Mouse (Mus musculus): Measurements from ENCODE around the gene Ces2a. TPM values are rescaled to one million over a fixed set of nuclear protein-coding genes. Genes with fewer than 3 reads are reported as not detected.

The Ces2a gene
- 22.7 and 28.4 TPM in 2 replicates for polyA plus RNA-seq (2015; fragmentation: Nextera tagmentation; extraction: Ambion mirVana)

DNA sequence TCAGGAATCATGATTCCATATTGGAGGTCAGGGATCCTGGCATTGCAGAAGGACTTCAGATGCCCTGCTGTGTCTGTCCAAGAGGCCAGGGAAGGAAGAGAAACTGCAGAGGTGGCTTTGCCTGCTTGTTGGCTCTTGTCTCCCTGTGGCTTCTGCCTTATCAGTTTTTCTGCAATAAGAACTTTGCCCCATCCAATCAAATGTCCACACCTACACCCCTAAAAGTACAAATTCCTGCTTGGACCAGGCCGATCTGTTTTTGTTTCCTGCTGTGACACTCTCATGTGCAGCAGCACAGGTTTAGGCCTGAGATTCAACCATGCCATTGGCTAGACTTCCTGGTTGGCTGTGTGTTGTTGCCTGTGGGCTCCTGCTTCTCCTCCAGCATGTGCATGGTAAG lies at the start of gene Ces2a:
TSS of gene Ces2a (plus strand) at position 251 of the 400 bp plus-strand sequence.
- no peak within 1 kb of the TSS; the same call in 1 of the 2 replicates for H3K4me3 ChIP-seq (replicated peaks)
- 0 out of 2 replicates have a peak within 1 kb of the TSS, but pooled peaks have one; percentile 38 for H3K27ac ChIP-seq (replicated peaks)
- 45% methylated on average over 1 of the region's 1 CpGs for WGBS (ENCODE audit: insufficient replicate concordance)

DNA sequence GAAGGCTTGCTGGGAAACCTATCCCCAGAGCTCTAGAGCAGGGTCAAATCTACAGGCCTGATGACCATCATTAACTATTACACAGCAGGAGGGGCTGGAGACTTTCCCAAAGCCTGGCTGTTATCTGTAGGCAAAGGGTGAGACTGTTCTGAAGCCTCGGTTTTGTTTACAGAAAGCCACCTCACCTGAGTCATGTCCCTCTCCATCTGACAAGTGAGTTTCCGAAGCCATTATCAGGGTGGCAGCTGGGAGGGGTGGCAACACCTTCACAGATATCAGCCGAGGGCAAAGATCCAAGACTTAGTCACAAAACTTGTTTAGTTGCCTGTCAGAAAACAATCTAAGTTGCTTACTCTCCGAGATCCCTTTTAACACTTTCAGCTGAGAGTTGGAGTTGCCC lies 45.4 kb upstream of the Ces2a start:
- Histone ChIP-seq H3K4me3 (replicated peaks) (no peak overlapping the region), H3K4me2 (no peak overlapping the region), H3K27me3 (no peaks in the 10 kb centered on the region), H3K4me1 (replicated peaks) (no peaks in the 10 kb centered on the region), H3K36me3 (replicated peaks) (no peaks in the 10 kb centered on the region), H3K9ac (no peak overlapping the region), H3K27ac (replicated peaks) (no peak overlapping the region), H3K9me3 (replicated peaks) (no peaks in the 10 kb centered on the region)
- 41% methylated on average over 4 of the region's 4 CpGs for WGBS (ENCODE audit: insufficient replicate concordance)
- no peak for ATAC-seq (ENCODE audit: insufficient read depth)

More for the DNA sequence above, at the start of gene Ces2a:
- ATAC-seq (ENCODE audit: insufficient read depth): peak; percentile 24; the same call in 1 of the 2 replicates
- no peaks in the 10 kb centered on the region for H3K27me3 ChIP-seq
- H3K4me2 ChIP-seq: peak within 1 kb of the TSS; percentile 30
- no peak within 1 kb of the TSS for H3K9ac ChIP-seq
- H3K9me3 ChIP-seq (replicated peaks): no peaks in the 10 kb centered on the region
- H3K4me1 ChIP-seq (replicated peaks): no peaks in the 10 kb centered on the region
- no peaks in the 10 kb centered on the region for H3K36me3 ChIP-seq (replicated peaks)

- WGBS (ENCODE audit: insufficient replicate concordance): 67% methylated on average over 2 of the region's 2 CpGs
- ATAC-seq (ENCODE audit: insufficient read depth): no peak
- Histone ChIP-seq H3K9ac (no peak overlapping the region), H3K36me3 (replicated peaks) (no peaks in the 10 kb centered on the region), H3K4me1 (replicated peaks) (no peaks in the 10 kb centered on the region), H3K9me3 (replicated peaks) (no peaks in the 10 kb centered on the region), H3K27me3 (no peaks in the 10 kb centered on the region), H3K4me2 (no peak overlapping the region), H3K4me3 (replicated peaks) (no peak overlapping the region), H3K27ac (replicated peaks) (no peak overlapping the region)
Measured at GRCm38 (mm10) chr8:104698556-104698955, 35.2 kb upstream of the Ces2a start.

- no peaks in the 10 kb centered on the region for H3K36me3 ChIP-seq (replicated peaks)
- H3K4me3 ChIP-seq (replicated peaks): no peak overlapping the region
- 45% methylated on average over 2 of the region's 2 CpGs for WGBS (ENCODE audit: insufficient replicate concordance)
- no peak overlapping the region for H3K27ac ChIP-seq (replicated peaks)
- ATAC-seq (ENCODE audit: insufficient read depth): no peak
- H3K4me2 ChIP-seq: no peak overlapping the region
- H3K9me3 ChIP-seq (replicated peaks): no peaks in the 10 kb centered on the region
- no peak overlapping the region for H3K9ac ChIP-seq
- no peaks in the 10 kb centered on the region for H3K4me1 ChIP-seq (replicated peaks)
- H3K27me3 ChIP-seq: no peaks in the 10 kb centered on the region
Measured at GRCm38 (mm10) chr8:104701900-104702299, 31.9 kb upstream of the Ces2a start.

GRCm38 (mm10) chr8:104721166-104721565 lies 12.6 kb upstream of the Ces2a start:
- WGBS (ENCODE audit: insufficient replicate concordance): 51% methylated on average over 8 of the region's 8 CpGs

DNA sequence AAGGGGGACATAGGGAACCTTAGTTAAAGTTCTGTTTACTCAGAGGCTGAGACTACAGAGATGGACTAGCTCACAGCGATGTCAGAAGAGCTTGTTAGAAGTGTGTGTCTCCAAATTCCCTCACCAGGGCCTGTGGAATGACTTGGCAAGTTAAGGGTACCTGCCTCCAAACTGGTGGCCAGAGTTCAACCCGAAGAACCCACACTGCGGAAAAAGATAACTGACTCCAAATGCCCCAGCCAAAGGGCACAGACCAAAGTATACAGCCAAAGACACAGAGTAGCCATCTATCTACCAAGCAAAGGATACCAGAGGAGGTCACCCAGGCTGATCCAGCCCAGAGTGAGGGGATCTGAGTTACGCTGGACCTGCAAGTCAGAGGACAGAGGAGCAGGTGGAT lies 2.4 kb upstream of the Ces2a start:
- H3K27me3 ChIP-seq: no peaks in the 10 kb centered on the region
- no peak for ATAC-seq (ENCODE audit: insufficient read depth)
- no peaks in the 10 kb centered on the region for H3K9me3 ChIP-seq (replicated peaks)
- H3K4me3 ChIP-seq (replicated peaks): no peak overlapping the region
- WGBS (ENCODE audit: insufficient replicate concordance): 72% methylated on average over 4 of the region's 4 CpGs
- H3K4me1 ChIP-seq (replicated peaks): no peaks in the 10 kb centered on the region
- no peak overlapping the region for H3K4me2 ChIP-seq
- no peak overlapping the region for H3K27ac ChIP-seq (replicated peaks)
- H3K36me3 ChIP-seq (replicated peaks): no peaks in the 10 kb centered on the region
- no peak overlapping the region for H3K9ac ChIP-seq

More at GRCm38 (mm10) chr8:104721166-104721565, 12.6 kb upstream of the Ces2a start:
- no peaks in the 10 kb centered on the region for H3K4me1 ChIP-seq (replicated peaks)
- H3K27ac ChIP-seq (replicated peaks): no peak overlapping the region
- H3K4me2 ChIP-seq: no peak overlapping the region
- H3K27me3 ChIP-seq: no peaks in the 10 kb centered on the region
- H3K4me3 ChIP-seq (replicated peaks): no peak overlapping the region
- H3K9ac ChIP-seq: no peak overlapping the region
- no peaks in the 10 kb centered on the region for H3K9me3 ChIP-seq (replicated peaks)
- ATAC-seq (ENCODE audit: insufficient read depth): no peak
- H3K36me3 ChIP-seq (replicated peaks): no peaks in the 10 kb centered on the region

DNA sequence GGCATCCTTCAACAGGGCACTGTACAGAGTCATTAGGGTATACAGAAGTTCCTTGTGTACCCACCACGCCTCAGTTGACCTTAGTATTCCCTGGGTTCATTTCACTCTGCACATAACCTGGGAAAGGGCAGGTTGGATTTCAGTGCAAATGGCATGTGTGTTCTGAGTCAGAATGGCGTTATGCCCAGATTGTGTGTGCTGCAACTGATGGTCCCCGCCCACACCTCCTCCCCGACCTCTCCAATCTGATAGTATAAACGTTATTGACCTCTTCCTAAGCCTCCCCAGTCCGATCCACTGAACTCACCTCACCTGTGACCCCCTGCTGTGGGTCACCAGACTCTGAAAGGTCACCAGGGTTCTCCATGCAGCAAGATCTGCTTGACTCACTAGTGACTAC lies 1.8 kb upstream of the Ces2a start:
- ATAC-seq (ENCODE audit: insufficient read depth): peak; percentile 64
- 43% methylated on average over 6 of the region's 6 CpGs for WGBS (ENCODE audit: insufficient replicate concordance)
- Histone ChIP-seq H3K4me1 (replicated peaks) (no peaks in the 10 kb centered on the region), H3K4me3 (replicated peaks) (no peak overlapping the region), H3K9ac (no peak overlapping the region), H3K36me3 (replicated peaks) (no peaks in the 10 kb centered on the region), H3K27me3 (no peaks in the 10 kb centered on the region), H3K4me2 (no peak overlapping the region), H3K9me3 (replicated peaks) (no peaks in the 10 kb centered on the region), H3K27ac (replicated peaks) (no peak overlapping the region)

DNA sequence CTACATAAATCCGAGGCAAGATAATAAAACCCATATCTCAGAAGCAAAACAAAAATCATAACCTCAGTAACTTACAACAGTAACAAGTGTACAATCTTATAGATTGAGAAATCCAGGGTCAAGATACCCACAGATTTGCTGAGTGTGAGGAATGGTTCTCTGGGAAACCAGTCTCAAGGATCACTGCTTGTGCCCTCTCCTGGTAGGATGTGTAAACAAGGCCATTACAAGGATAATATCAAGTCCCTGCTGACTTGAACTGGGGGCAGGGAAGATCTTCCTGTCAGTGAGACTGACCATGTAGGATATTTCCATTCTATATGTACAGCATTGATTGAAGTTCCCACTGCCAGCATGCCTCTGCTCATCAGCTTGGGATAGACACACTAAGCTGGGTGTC lies 8.2 kb downstream of the Ces2a start:
- ATAC-seq (ENCODE audit: insufficient read depth): no peak
- Histone ChIP-seq H3K4me1 (replicated peaks) (no peaks in the 10 kb centered on the region), H3K4me2 (no peak overlapping the region), H3K27ac (replicated peaks) (no peak overlapping the region), H3K36me3 (replicated peaks) (no peaks in the 10 kb centered on the region), H3K9me3 (replicated peaks) (no peaks in the 10 kb centered on the region), H3K9ac (no peak overlapping the region), H3K4me3 (replicated peaks) (no peak overlapping the region), H3K27me3 (no peaks in the 10 kb centered on the region)
- WGBS (ENCODE audit: insufficient replicate concordance): 59% methylated on average over 1 of the region's 1 CpGs

DNA sequence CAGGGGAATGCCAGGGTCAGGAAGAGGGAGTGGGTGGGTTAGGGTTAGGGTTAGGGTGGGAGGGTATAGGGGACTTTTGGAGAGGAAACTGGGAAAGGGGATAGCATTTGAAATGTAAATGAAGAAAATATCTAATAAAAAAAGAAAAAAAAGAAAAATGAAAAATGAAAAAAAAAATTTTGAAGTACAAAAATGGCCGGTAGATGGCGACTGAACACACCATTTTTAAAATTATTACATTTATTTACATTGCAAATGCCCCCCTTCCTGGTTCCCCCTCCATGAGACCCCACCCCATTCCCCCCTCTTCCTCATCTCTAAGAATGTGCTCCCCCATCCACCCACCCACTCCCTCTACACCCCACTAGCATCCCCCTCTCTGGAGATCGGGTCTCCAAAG lies 9.6 kb downstream of the Ces2a start:
- Histone ChIP-seq H3K4me3 (replicated peaks) (no peak overlapping the region), H3K4me2 (no peak overlapping the region), H3K4me1 (replicated peaks) (no peaks in the 10 kb centered on the region), H3K9me3 (replicated peaks) (no peaks in the 10 kb centered on the region), H3K27me3 (no peaks in the 10 kb centered on the region), H3K27ac (replicated peaks) (no peak overlapping the region), H3K9ac (no peak overlapping the region), H3K36me3 (replicated peaks) (no peaks in the 10 kb centered on the region)
- no peak for ATAC-seq (ENCODE audit: insufficient read depth)
- WGBS (ENCODE audit: insufficient replicate concordance): 49% methylated on average over 3 of the region's 3 CpGs

DNA sequence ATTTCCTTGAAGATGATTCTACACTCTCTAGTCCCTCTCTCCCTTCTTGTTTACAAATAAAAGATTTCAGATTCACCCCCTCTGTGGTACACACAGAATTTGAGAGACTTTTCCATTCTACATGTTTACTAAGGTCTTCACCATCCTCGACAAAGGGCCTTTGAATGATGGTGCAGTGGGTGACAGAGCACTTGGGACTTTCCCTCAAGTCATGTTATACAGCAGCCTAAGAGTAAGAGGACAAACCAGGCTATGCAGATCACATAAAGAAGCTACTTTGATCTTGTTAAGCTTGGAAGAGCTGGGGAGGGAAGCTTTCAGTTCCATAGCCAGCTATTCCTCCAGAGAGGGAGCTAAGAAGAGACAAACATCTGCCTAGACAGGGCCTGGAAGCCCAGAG lies 19.0 kb downstream of the Ces2a start:
- no peak overlapping the region for H3K9ac ChIP-seq
- 40% methylated on average over 1 of the region's 1 CpGs for WGBS (ENCODE audit: insufficient replicate concordance)
- no peaks in the 10 kb centered on the region for H3K36me3 ChIP-seq (replicated peaks)

DNA sequence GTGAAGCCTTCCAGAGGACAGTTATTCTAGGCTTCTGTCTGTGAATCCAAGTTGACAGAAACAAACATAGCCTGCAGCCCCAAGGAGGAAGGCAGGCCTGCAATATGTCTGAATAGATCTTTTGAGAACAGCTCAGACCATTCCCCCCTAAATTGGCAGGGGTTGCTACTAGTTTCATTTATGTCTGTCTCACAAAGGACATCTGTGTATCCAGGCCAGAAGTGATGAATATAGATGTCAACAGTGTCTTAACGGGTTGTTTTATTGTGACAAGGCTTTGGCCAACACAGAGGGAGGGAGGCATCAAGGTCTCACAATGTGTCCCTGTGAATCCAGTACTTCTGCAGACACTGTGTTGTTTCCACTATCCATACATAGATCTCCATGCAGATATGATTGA lies 23.8 kb downstream of the Ces2a start:
- Histone ChIP-seq H3K4me3 (replicated peaks) (no peak overlapping the region), H3K9me3 (replicated peaks) (no peaks in the 10 kb centered on the region), H3K4me1 (replicated peaks) (no peaks in the 10 kb centered on the region), H3K4me2 (no peak overlapping the region), H3K27me3 (no peaks in the 10 kb centered on the region), H3K36me3 (replicated peaks) (no peaks in the 10 kb centered on the region), H3K9ac (no peak overlapping the region), H3K27ac (replicated peaks) (no peak overlapping the region)
- whole genome bisulfite sequencing (ENCODE audit: insufficient replicate concordance): 29% methylated on average over 1 of the region's 1 CpGs
- ATAC-seq (ENCODE audit: insufficient read depth): no peak

More for the DNA sequence above, 19.0 kb downstream of the Ces2a start:
- ATAC-seq (ENCODE audit: insufficient read depth): no peak
- no peaks in the 10 kb centered on the region for H3K9me3 ChIP-seq (replicated peaks)
- H3K4me2 ChIP-seq: no peak overlapping the region
- H3K27ac ChIP-seq (replicated peaks): no peak overlapping the region
- no peaks in the 10 kb centered on the region for H3K4me1 ChIP-seq (replicated peaks)
- no peak overlapping the region for H3K4me3 ChIP-seq (replicated peaks)
- H3K27me3 ChIP-seq: no peaks in the 10 kb centered on the region

DNA sequence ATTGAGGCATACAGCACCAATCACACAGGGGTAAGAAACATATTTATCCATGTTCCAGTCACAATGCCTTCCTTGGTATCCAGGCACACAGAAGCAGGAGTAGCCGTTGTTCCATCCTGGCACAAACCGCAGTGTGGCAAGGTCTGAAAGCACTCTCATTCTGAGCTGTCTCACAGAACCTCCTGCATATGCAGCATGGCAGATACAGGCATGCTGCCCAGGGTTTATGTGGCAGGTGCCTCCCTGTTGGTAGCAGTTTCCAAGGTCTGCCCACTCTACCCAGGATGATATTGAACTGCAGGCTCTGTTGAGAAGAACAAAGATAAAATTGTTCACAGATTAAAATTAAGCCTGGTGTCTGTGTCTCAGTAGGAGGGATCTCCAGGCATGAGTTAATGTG lies 24.4 kb downstream of the Ces2a start:
- no peak for ATAC-seq (ENCODE audit: insufficient read depth)
- Histone ChIP-seq H3K27me3 (no peaks in the 10 kb centered on the region), H3K36me3 (replicated peaks) (no peaks in the 10 kb centered on the region), H3K4me1 (replicated peaks) (no peaks in the 10 kb centered on the region), H3K4me3 (replicated peaks) (no peak overlapping the region), H3K9ac (no peak overlapping the region), H3K27ac (replicated peaks) (no peak overlapping the region), H3K9me3 (replicated peaks) (no peaks in the 10 kb centered on the region), H3K4me2 (no peak overlapping the region)
- WGBS (ENCODE audit: insufficient replicate concordance): 79% methylated on average over 2 of the region's 2 CpGs

Measured in liver, embryonic 15.5 days (tissue).